Mouse (Mus musculus) G1E (cell line): ENCODE results near the gene Ech1. TPM values are rescaled to one million over a fixed set of nuclear protein-coding genes. Genes with fewer than 3 reads are reported as not detected.

Experiments
- ATAC-seq: 2 replicates; pipeline ENCODE4 v1.8.0; 2016; ENCODE audit warnings: mild to moderate bottlenecking; ENCODE audit not compliant: insufficient number of reproducible peaks, poor library complexity, low FRiP score, severe bottlenecking; ENCODE audit errors: extremely low read depth
- DNase-seq: peaks from one replicate; pipeline ENCODE4 v3.0.0; 2012; ENCODE audit warnings: low spot score
- H3K27me3 ChIP-seq: 2 replicates; pipeline ENCODE4 v1.6.1; 2012; ENCODE audit warnings: mild to moderate bottlenecking, low read length, inconsistent platforms; ENCODE audit not compliant: insufficient read depth
- H3K36me3 ChIP-seq: replicated peaks from 2 replicates; pipeline ENCODE3; 2012; ENCODE audit warnings: mild to moderate bottlenecking, inconsistent platforms
- H3K4me1 ChIP-seq: 2 replicates; pipeline ENCODE4 v1.6.1; 2012; ENCODE audit warnings: low read depth, low read length, inconsistent platforms, mixed read lengths; ENCODE audit not compliant: insufficient read depth
- H3K4me3 ChIP-seq: 2 replicates; pipeline ENCODE4 v1.5.1; 2012; ENCODE audit warnings: low read depth, mild to moderate bottlenecking, inconsistent platforms, low read length, moderate library complexity, mixed read lengths
- H3K9me3 ChIP-seq: replicated peaks from 2 replicates; pipeline ENCODE4 v1.6.1; 2012; ENCODE audit warnings: inconsistent platforms
- CTCF ChIP-seq: IDR thresholded peaks from 2 replicates; pipeline ENCODE4 v1.5.1; 2012; ENCODE audit warnings: low read depth, low read length, inconsistent platforms, mixed read lengths
- GATA1 ChIP-seq: IDR thresholded peaks from 2 replicates; pipeline ENCODE4 v1.6.1; 2012; ENCODE audit warnings: borderline replicate concordance, low read length, inconsistent platforms, mixed read lengths
- GATA2 ChIP-seq: IDR thresholded peaks from 2 replicates; pipeline ENCODE4 v1.6.1; 2012; ENCODE audit warnings: low read depth, low read length, inconsistent platforms, borderline replicate concordance
- POLR2AphosphoS5 ChIP-seq: IDR thresholded peaks from 2 replicates; pipeline ENCODE4 v1.6.1; 2012; ENCODE audit warnings: low read depth, low read length, inconsistent platforms; ENCODE audit not compliant: insufficient replicate concordance
- TAL1 ChIP-seq: conservative IDR thresholded peaks from 2 replicates; pipeline ENCODE4 v1.6.1; 2012; ENCODE audit warnings: low read depth, low read length, inconsistent platforms, mixed read lengths
- polyA plus RNA-seq: library from polyadenylated mRNA; stranded (reverse); fragments of >175 nt; gene quantifications from 2 replicates; pipeline ENCODE4 v1.2.3, GENCODE M21; 2012
- total RNA-seq, 2 experiments: library from RNA; stranded (forward) in 1 of 2; stranded (reverse) in 1 of 2; fragments of 200-1000 nt in 1 of 2; fragments of >200 nt in 1 of 2; fragmentation: Nextera tagmentation in 1 of 2; gene quantifications; 2 replicates each; pipeline ENCODE4 v1.2.3; 2014 to 2017

The Ech1 gene
- total and polyA plus RNA-seq, 3 experiments, result 33.1 to 102 (median 78.5) TPM

- Histone ChIP-seq H3K4me3 (no peak overlapping the region), H3K4me1 (peaks cover 32% of the 10 kb centered on the region), H3K9me3 (no peaks in the 10 kb centered on the region), H3K27me3 (peaks cover 18% of the 10 kb centered on the region; the same call in 1 of the 2 replicates), H3K36me3 (peaks cover 11% of the 10 kb centered on the region)
- TF ChIP-seq GATA1 (no peak), POLR2AphosphoS5 (no peak), GATA2 (no peak), TAL1 (no peak), CTCF (no peak)
- no peak for DNase-seq
- no peak for ATAC-seq
Observed at GRCm38 (mm10) chr7:28792391-28793185, 32.4 kb upstream of the Ech1 start.

- peaks cover 18% of the 10 kb centered on the region; the same call in 1 of the 2 replicates for H3K27me3 ChIP-seq
- TF ChIP-seq GATA2 (no peak), POLR2AphosphoS5 (no peak), TAL1 (no peak), CTCF (no peak), GATA1 (no peak)
- no peak overlapping the region for H3K4me3 ChIP-seq
- H3K9me3 ChIP-seq, result no peaks in the 10 kb centered on the region
- H3K4me1 ChIP-seq, result peaks cover 35% of the 10 kb centered on the region
- ATAC-seq, result no peak
- peak; percentile 32 for DNase-seq
- H3K36me3 ChIP-seq, result peaks cover 1% of the 10 kb centered on the region
Observed at GRCm38 (mm10) chr7:28793834-28794233, 31.2 kb upstream of the Ech1 start.

- DNase-seq (no peak), ATAC-seq (no peak)
- Histone ChIP-seq H3K36me3 (no peaks in the 10 kb centered on the region), H3K4me1 (peaks cover 38% of the 10 kb centered on the region), H3K4me3 (no peak overlapping the region), H3K9me3 (no peaks in the 10 kb centered on the region), H3K27me3 (peaks cover 18% of the 10 kb centered on the region; the same call in 1 of the 2 replicates)
- no peak for TF ChIP-seq GATA1
- TF ChIP-seq CTCF, result no peak
- no peak for TF ChIP-seq POLR2AphosphoS5
- TF ChIP-seq GATA2, result no peak
- no peak for TF ChIP-seq TAL1
Observed at GRCm38 (mm10) chr7:28794496-28794895, 30.5 kb upstream of the Ech1 start.

GRCm38 (mm10) chr7:28795832-28796231 is 29.2 kb upstream of the Ech1 start:
- H3K27me3 ChIP-seq, result peaks cover 18% of the 10 kb centered on the region; the same call in 1 of the 2 replicates
- ATAC-seq, result no peak
- H3K36me3 ChIP-seq, result no peaks in the 10 kb centered on the region
- peak overlapping the region; percentile 10; the same call in 1 of the 2 replicates for H3K4me3 ChIP-seq
- peaks cover 38% of the 10 kb centered on the region for H3K4me1 ChIP-seq
- TF ChIP-seq GATA2 (no peak), TAL1 (no peak), GATA1 (no peak), POLR2AphosphoS5 (no peak), CTCF (no peak)
- no peaks in the 10 kb centered on the region for H3K9me3 ChIP-seq
- no peak for DNase-seq

- Histone ChIP-seq H3K4me1 (peaks cover 38% of the 10 kb centered on the region), H3K36me3 (no peaks in the 10 kb centered on the region), H3K27me3 (peaks cover 18% of the 10 kb centered on the region; the same call in 1 of the 2 replicates), H3K4me3 (peak overlapping the region; percentile 37; the same call in 1 of the 2 replicates), H3K9me3 (no peaks in the 10 kb centered on the region)
- DNase-seq (peak; percentile 50), ATAC-seq (no peak)
- TF ChIP-seq CTCF (peak; percentile 98), POLR2AphosphoS5 (no peak)
Observed at GRCm38 (mm10) chr7:28796562-28796975, 28.4 kb upstream of the Ech1 start.

- Histone ChIP-seq H3K4me1 (peaks cover 40% of the 10 kb centered on the region), H3K36me3 (no peaks in the 10 kb centered on the region), H3K9me3 (no peaks in the 10 kb centered on the region), H3K27me3 (peaks cover 7% of the 10 kb centered on the region; the same call in 1 of the 2 replicates), H3K4me3 (no peak overlapping the region)
- no peak for DNase-seq
- ATAC-seq, result no peak
- no peak for TF ChIP-seq POLR2AphosphoS5
- no peak for TF ChIP-seq CTCF
- no peak for TF ChIP-seq GATA1
- TF ChIP-seq GATA2, result no peak
- TF ChIP-seq TAL1, result no peak
Observed at GRCm38 (mm10) chr7:28799994-28800393, 25.0 kb upstream of the Ech1 start.
